In genomic region chr2:166555508-166555907, GRCm38 (mm10) we compare ENCODE assay signal across 8 mouse cellular contexts.
DNase-seq lines count a peak whose midpoint lies in the region; ATAC-seq and TF ChIP-seq lines count a peak whose summit lies in the region.

No protein-coding gene starts in this region.

- peak; percentile 64 for TF ChIP-seq CTCF in stomach, postnatal 0 days (IDR thresholded peaks at IDR 0.05; ENCODE audit: low read depth)

- H3K36me3 ChIP-seq in liver, embryonic 12.5 days = no peaks in the 10 kb centered on the region
- H3K36me3 ChIP-seq in stomach, postnatal 0 days (ENCODE audit: control insufficient read depth, insufficient read depth, low read length) = no peaks in the 10 kb centered on the region

- DNase-seq in embryo, embryonic 10 days (ENCODE audit: low spot score) = peak; percentile 60
- no peak for DNase-seq in embryo, embryonic 11 days
- DNase-seq in liver (peak; percentile 44), MEL-GATA-1-ER (ENCODE audit: extremely low read depth, low read depth) (peak; percentile 54)
- DNase-seq in kidney, postnatal 10 days = peak; percentile 61
- no peak for DNase-seq in stomach, postnatal 0 days (ENCODE audit: low spot score)
- no peak for DNase-seq in gastrocnemius, postnatal 25 days

- no peak overlapping the region for H3K4me3 ChIP-seq in liver, embryonic 12.5 days
- no peak overlapping the region for H3K4me3 ChIP-seq in stomach, postnatal 0 days (ENCODE audit: low read depth, low read length)

- H3K4me1 ChIP-seq in liver, embryonic 12.5 days = peaks cover 26% of the 10 kb centered on the region
- no peaks in the 10 kb centered on the region for H3K4me1 ChIP-seq in stomach, postnatal 0 days (replicated peaks; ENCODE audit: control insufficient read depth, insufficient read depth)

- WGBS in liver, embryonic 12.5 days (ENCODE audit: insufficient replicate concordance) = 25% methylated on average over 2 of the region's 2 CpGs
- WGBS in stomach, postnatal 0 days = 60% methylated on average over 2 of the region's 2 CpGs

- no peak overlapping the region for H3K4me2 ChIP-seq in liver, embryonic 12.5 days
- no peak overlapping the region for H3K4me2 ChIP-seq in stomach, postnatal 0 days (replicated peaks; ENCODE audit: low read depth)

- TF ChIP-seq EP300 in stomach, postnatal 0 days (optimal IDR thresholded peaks at IDR 0.05) = no peak

- no peaks in the 10 kb centered on the region for H3K9me3 ChIP-seq in liver, embryonic 12.5 days (replicated peaks)
- H3K9me3 ChIP-seq in stomach, postnatal 0 days (ENCODE audit: control insufficient read depth, low read length) = no peaks in the 10 kb centered on the region

- H3K27ac ChIP-seq in liver, embryonic 12.5 days = no peak overlapping the region
- no peak overlapping the region for H3K27ac ChIP-seq in stomach, postnatal 0 days (replicated peaks)

- no peak overlapping the region for H3K9ac ChIP-seq in liver, embryonic 12.5 days
- H3K9ac ChIP-seq in stomach, postnatal 0 days (ENCODE audit: low read length) = no peak overlapping the region

- no peak for ATAC-seq in liver, embryonic 12.5 days
- no peak for ATAC-seq in stomach, postnatal 0 days (ENCODE audit: low FRiP score, low TSS enrichment)

- H3K27me3 ChIP-seq in liver, embryonic 12.5 days (replicated peaks) = no peaks in the 10 kb centered on the region; the same call in 1 of the 2 replicates
- no peaks in the 10 kb centered on the region for H3K27me3 ChIP-seq in stomach, postnatal 0 days (ENCODE audit: control insufficient read depth, insufficient read depth, low read length)

Comparison
In these comparisons a context has a peak if more than half of its experiments do, and no peak if none do; other contexts are left out.
1. DNase-seq: peak in embryo, embryonic 10 days (single experiment), liver (single experiment), MEL-GATA-1-ER (single experiment) and kidney, postnatal 10 days (single experiment); none in embryo, embryonic 11 days (single experiment), stomach, postnatal 0 days (single experiment) and gastrocnemius, postnatal 25 days (single experiment).